Mouse (Mus musculus) hindbrain, embryonic 10.5 days (tissue): ENCODE results near the gene Uts2b. TPM values are rescaled to one million over a fixed set of nuclear protein-coding genes. Genes with fewer than 3 reads are reported as not detected.
A peak's percentile ranks its signal among the peaks of the same experiment; 100 is the strongest.

Source experiments
- DNase-seq: peaks from one replicate; pipeline ENCODE4 v3.0.0-alpha.2; 2017; ENCODE audit warnings: low spot score
- H3K27ac ChIP-seq: fragments of 300-500 bp; sonication (generic); 2 replicates; pipeline ENCODE4 v1.5.1; 2016; ENCODE audit warnings: mild to moderate bottlenecking, moderate library complexity
- H3K27me3 ChIP-seq: fragments of 300-500 bp; sonication (generic); 2 replicates; pipeline ENCODE4 v1.6.1; 2016; ENCODE audit warnings: mild to moderate bottlenecking; ENCODE audit not compliant: poor library complexity, insufficient read depth, severe bottlenecking
- H3K36me3 ChIP-seq: fragments of 300-500 bp; sonication (generic); 2 replicates; pipeline ENCODE4 v1.6.1; 2016; ENCODE audit warnings: mild to moderate bottlenecking, moderate library complexity
- H3K4me1 ChIP-seq: fragments of 300-500 bp; sonication (generic); replicated peaks from 2 replicates; pipeline ENCODE4 v1.6.1; 2016; ENCODE audit warnings: mild to moderate bottlenecking
- H3K4me3 ChIP-seq: fragments of 300-500 bp; sonication (generic); 2 replicates; pipeline ENCODE4 v1.5.1; 2016; ENCODE audit warnings: mild to moderate bottlenecking, moderate library complexity
- H3K9me3 ChIP-seq: fragments of 300-500 bp; sonication (generic); 2 replicates; pipeline ENCODE4 v1.6.1; 2016; ENCODE audit warnings: mild to moderate bottlenecking, moderate library complexity
- WGBS: fragments of 180-500 bp; shearing (Covaris S2); methylation state at CpG from one replicate; pipeline ENCODE4 v1.1.7; 2016; 5-methylcytosine and 5-hydroxymethylcytosine counted together
- polyA plus RNA-seq: library from polyadenylated mRNA; unstranded; fragments of >200 nt; fragmentation: Nextera tagmentation; extraction: Ambion mirVana; gene quantifications from 2 replicates; pipeline ENCODE4 v1.2.1, GENCODE M21; 2016

The Uts2b gene
- 1.8 TPM in 1 of 2 replicates, not detected in the other for polyA plus RNA-seq

GRCm38 (mm10) chr16:27370191-27370590 is at the start of gene Uts2b:
Gene Uts2b (minus strand): TSS chr16:27370239.
- no peak for DNase-seq
- no peak within 1 kb of the TSS for H3K4me3 ChIP-seq
- H3K9me3 ChIP-seq, result no peaks in the 10 kb centered on the region
- no peaks in the 10 kb centered on the region for H3K4me1 ChIP-seq
- 84% methylated on average over 8 of the region's 8 CpGs for WGBS
- H3K27ac ChIP-seq, result no peak within 1 kb of the TSS
- H3K27me3 ChIP-seq, result no peaks in the 10 kb centered on the region
- no peaks in the 10 kb centered on the region for H3K36me3 ChIP-seq

- H3K27me3 ChIP-seq, result no peaks in the 10 kb centered on the region
- DNase-seq, result no peak
- H3K4me1 ChIP-seq, result no peaks in the 10 kb centered on the region
- H3K4me3 ChIP-seq, result no peak overlapping the region
- WGBS, result 93% methylated on average over 3 of the region's 3 CpGs
- no peak overlapping the region for H3K27ac ChIP-seq
- peaks cover 11% of the 10 kb centered on the region; the same call in 1 of the 2 replicates for H3K9me3 ChIP-seq
- H3K36me3 ChIP-seq, result peaks cover 97% of the 10 kb centered on the region
Measured at GRCm38 (mm10) chr16:27417632-27418031, 47.6 kb upstream of the Uts2b start.

DNA sequence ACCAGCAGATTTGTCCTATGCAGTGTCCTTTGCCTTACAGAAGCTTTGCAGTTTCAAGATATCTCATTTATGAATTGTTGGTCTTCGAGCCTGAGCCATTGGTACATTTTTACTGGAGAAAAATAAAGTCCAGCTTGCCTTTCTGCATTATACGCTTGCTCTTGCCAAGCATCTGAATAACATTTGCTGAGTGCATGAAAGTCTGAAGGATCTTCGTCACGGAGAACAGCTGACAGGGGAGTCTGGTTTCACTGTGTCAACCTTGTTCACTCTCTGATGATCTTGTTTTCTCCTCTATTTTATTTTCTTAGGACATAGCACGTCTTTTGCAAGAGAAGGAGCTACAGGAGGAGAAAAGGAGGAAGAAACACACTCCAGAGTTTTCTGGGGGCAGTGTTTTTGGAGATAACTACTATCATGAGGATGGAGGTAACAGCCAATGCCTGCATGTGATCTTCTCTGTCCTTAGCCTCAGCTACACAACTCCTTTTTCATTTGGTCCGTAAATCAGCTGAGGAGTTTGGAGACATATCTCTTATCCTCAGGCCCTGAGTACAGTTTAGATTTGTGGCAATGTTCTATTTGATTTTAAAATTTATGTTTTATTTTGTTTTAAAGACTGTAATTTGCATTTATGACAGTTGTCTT is 47.0 kb upstream of the Uts2b start:
- Histone ChIP-seq H3K27ac (no peak overlapping the region), H3K36me3 (peaks cover 96% of the 10 kb centered on the region), H3K27me3 (no peaks in the 10 kb centered on the region), H3K4me3 (no peak overlapping the region), H3K9me3 (peaks cover 5% of the 10 kb centered on the region; the same call in 1 of the 2 replicates), H3K4me1 (no peaks in the 10 kb centered on the region)
- no peak for DNase-seq
- WGBS, result 96% methylated on average over 6 of the region's 6 CpGs

DNA sequence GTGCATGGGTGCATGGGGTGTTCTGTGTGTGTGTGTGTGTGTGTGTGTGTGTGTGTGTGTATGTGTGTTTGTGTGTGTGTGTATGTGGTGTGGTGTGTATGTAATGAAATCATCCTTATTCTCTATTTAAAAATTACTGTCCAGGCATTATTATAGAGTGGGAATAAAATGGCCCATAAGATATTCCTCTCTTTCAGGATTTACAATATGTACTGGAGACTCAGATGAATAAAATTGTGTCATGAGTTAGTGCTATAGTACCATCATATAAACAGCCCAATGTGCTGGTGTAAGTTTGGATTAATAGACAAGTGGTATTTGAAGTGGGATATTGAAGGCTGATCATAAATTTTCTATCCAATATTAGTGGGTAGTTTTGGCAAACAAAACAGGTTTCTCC is 34.1 kb upstream of the Uts2b start:
- H3K9me3 ChIP-seq, result no peaks in the 10 kb centered on the region
- no peak overlapping the region for H3K27ac ChIP-seq
- no peak for DNase-seq
- H3K4me1 ChIP-seq, result no peaks in the 10 kb centered on the region
- H3K27me3 ChIP-seq, result no peaks in the 10 kb centered on the region
- H3K36me3 ChIP-seq, result peaks cover 34% of the 10 kb centered on the region
- no peak overlapping the region for H3K4me3 ChIP-seq

GRCm38 (mm10) chr16:27401579-27401978 is 31.5 kb upstream of the Uts2b start:
- Histone ChIP-seq H3K27ac (no peak overlapping the region), H3K9me3 (no peaks in the 10 kb centered on the region), H3K4me1 (no peaks in the 10 kb centered on the region), H3K36me3 (peaks cover 18% of the 10 kb centered on the region), H3K27me3 (no peaks in the 10 kb centered on the region), H3K4me3 (no peak overlapping the region)
- no peak for DNase-seq
- 94% methylated on average over 2 of the region's 2 CpGs for WGBS

DNA sequence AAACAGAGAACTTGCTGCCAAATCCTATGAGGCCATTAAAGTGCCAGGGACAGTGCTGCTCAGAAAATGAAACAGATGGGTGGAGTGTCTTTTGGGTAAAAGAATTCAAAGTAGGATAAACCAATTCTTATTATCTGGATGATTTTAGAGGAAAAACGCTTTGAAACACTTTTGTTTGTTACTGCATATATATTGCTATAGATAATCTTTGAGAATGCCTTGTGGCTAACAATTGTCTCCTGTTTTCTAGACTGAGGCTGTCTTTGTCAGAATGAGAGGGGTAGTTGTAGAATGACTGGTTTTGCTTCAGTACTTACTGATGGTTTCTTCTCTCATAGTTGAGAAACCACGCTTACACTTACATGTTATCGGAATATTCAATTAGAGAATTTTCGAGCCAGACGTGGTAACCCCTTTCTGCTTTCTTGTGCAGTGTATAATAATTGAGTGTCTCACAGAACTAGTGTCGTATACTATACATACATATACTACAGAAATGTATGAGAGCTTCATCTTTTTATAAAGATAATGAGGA is 29.7 kb upstream of the Uts2b start:
- 93% methylated on average over 6 of the region's 6 CpGs for whole genome bisulfite sequencing
- H3K27me3 ChIP-seq, result no peaks in the 10 kb centered on the region
- H3K36me3 ChIP-seq, result peaks cover 20% of the 10 kb centered on the region
- no peak overlapping the region for H3K27ac ChIP-seq
- H3K9me3 ChIP-seq, result no peaks in the 10 kb centered on the region
- no peak for DNase-seq
- H3K4me3 ChIP-seq, result no peak overlapping the region
- H3K4me1 ChIP-seq, result no peaks in the 10 kb centered on the region

GRCm38 (mm10) chr16:27399026-27399718 is 29.1 kb upstream of the Uts2b start:
- WGBS, result 95% methylated on average over 3 of the region's 3 CpGs
- Histone ChIP-seq H3K27me3 (no peaks in the 10 kb centered on the region), H3K36me3 (peaks cover 20% of the 10 kb centered on the region), H3K9me3 (no peaks in the 10 kb centered on the region), H3K27ac (no peak overlapping the region), H3K4me1 (no peaks in the 10 kb centered on the region), H3K4me3 (no peak overlapping the region)
- no peak for DNase-seq

DNA sequence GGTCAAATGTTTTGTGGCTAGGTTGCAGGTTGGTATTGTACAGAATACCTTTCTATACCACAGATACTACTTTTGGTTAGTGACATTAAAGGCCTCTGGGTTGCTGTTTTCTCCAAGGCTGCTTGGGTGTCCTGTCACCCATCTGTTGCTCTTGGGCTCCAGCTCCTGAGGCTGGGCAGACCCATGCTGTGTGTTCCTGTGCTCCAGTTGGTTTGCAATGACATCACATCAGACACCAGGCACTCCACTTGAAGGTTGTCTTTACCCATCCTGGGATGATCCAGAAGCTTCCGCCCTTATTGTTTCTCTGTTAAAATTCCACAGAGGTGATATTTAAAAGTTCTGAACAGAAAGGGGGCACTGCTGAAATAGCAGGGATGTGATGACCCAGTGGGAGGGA is 26.9 kb upstream of the Uts2b start:
- Histone ChIP-seq H3K36me3 (peaks cover 20% of the 10 kb centered on the region), H3K27me3 (no peaks in the 10 kb centered on the region), H3K9me3 (no peaks in the 10 kb centered on the region), H3K27ac (no peak overlapping the region), H3K4me3 (no peak overlapping the region), H3K4me1 (no peaks in the 10 kb centered on the region)
- 98% methylated on average over 1 of the region's 1 CpGs for WGBS
- DNase-seq, result no peak

DNA sequence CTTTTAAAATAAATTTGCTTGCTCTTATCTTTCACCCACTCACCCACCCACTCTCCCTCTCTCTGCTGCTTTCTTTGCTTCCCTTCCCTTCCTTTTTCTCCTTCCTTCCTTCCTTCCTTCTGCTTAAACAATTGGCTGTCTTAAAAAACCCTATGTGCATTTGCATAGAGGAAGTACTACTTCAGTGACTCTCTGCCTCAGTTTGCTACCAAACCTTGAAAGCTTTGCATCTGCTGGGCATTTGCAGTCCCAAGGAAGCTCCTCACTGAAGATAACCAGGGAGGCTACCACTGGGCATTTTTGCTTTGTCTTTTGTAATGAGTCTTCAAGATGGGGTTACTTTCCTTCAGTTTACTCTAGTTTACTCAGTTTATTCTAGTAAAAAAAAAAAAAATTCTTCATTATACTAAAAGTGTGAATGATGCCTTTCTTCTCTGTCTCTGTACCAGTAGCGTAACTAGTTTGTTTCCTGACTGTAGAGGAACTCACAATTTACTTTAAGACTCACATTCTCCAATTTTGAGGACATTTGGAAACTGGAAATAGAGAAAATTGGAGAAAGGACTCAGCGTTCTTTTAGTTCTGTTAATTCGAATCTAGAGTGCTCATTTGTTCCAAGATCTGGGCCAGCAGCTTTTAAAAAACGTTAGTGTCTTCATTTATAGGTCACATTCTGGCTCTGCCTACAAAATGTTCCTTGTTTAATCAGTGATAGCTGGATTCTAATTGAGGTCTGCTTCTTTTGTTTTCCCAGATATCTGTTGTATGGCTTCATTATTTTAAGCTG is 25.4 kb upstream of the Uts2b start:
- H3K4me3 ChIP-seq, result no peak overlapping the region
- DNase-seq, result no peak
- no peaks in the 10 kb centered on the region for H3K27me3 ChIP-seq
- no peak overlapping the region for H3K27ac ChIP-seq
- H3K36me3 ChIP-seq, result peaks cover 20% of the 10 kb centered on the region
- H3K9me3 ChIP-seq, result no peaks in the 10 kb centered on the region
- H3K4me1 ChIP-seq, result peaks cover 9% of the 10 kb centered on the region
- 93% methylated on average over 4 of the region's 4 CpGs for WGBS

- peaks cover 26% of the 10 kb centered on the region for H3K4me1 ChIP-seq
- no peak overlapping the region for H3K4me3 ChIP-seq
- DNase-seq, result no peak
- no peaks in the 10 kb centered on the region for H3K9me3 ChIP-seq
- peaks cover 16% of the 10 kb centered on the region for H3K36me3 ChIP-seq
- no peak overlapping the region for H3K27ac ChIP-seq
- no peaks in the 10 kb centered on the region for H3K27me3 ChIP-seq
- 90% methylated on average over 2 of the region's 2 CpGs for WGBS
Measured at GRCm38 (mm10) chr16:27391845-27392244, 21.8 kb upstream of the Uts2b start.

- Histone ChIP-seq H3K36me3 (0 out of 2 replicates have a peak, but pooled peaks cover 3% of the 10 kb centered on the region), H3K4me1 (peaks cover 26% of the 10 kb centered on the region), H3K27ac (peak overlapping the region; percentile 98), H3K9me3 (no peaks in the 10 kb centered on the region), H3K27me3 (no peaks in the 10 kb centered on the region), H3K4me3 (peak overlapping the region; percentile 88)
- no peak for DNase-seq
- 90% methylated on average over 4 of the region's 4 CpGs for WGBS
Measured at GRCm38 (mm10) chr16:27390306-27390705, 20.3 kb upstream of the Uts2b start.

DNA sequence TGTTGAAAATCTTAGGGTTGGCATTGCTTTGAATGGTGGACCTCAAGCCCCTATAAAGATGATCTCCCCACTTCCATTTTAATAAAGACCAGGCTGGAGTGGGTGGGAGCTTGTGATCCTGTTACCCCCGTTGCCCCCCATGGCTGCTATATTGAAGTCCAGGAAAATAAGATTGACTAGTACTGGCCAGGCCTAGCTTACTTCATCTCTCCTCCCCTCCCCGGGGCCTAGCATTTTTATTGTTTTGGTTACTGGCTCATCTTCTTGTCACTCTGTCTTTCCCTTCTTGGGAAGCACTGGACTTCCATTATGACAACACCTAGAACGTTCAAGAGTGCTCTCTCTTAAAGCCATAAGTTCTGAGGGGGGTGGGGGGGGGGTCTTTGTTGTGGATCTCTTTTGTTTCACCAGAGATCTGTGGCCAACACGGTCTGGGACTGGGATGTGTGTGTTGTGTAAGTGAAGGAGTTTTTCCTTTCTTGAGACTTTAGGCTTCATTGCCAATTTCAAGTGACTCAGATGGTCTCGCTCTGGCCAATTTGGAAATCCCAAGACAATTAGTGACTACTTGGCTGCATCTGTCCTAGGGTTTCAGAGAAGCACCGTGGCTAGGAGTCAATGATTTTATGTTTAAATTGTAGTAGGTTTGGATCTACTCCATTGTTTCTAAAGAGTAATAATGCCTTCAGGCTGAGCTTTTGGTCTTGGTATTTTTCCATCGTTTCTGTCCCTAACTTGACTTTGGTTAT is 19.7 kb upstream of the Uts2b start:
- Histone ChIP-seq H3K27ac (peak overlapping the region; percentile 98), H3K27me3 (no peaks in the 10 kb centered on the region), H3K4me3 (peak overlapping the region; percentile 88), H3K4me1 (peaks cover 26% of the 10 kb centered on the region), H3K36me3 (no peaks in the 10 kb centered on the region), H3K9me3 (no peaks in the 10 kb centered on the region)
- DNase-seq, result peak; percentile 25
- WGBS, result 32% methylated on average over 7 of the region's 7 CpGs
